Mouse (Mus musculus) spleen, embryonic (tissue): ENCODE data around the gene Apom.

Source experiments
- CTCF ChIA-PET: fragments of 350-600 bp; sonication (Branson Sonifier 250); formaldehyde crosslinking; loops from one replicate; lab custom pipeline; 2022; lab: Charles Lee

The Apom gene

DNA sequence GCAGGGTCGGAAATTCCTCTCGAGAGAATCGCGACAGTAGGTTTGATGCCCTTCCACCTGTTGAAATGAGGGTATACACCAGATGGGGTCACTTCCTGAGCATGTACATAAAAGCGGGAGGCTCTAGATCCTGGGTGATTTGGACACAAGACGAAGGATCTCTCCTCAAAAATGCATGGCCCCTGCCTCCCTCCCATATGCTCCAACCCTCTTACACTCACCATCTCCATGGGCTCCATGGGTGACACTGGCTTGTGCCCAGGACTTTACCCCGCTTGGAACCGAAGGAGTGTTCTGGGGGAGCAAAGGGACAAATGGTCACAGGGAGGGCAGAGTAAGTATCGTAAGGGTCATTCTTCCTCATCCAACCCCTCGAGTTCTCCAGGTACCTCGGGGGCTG lies 29.6 kb upstream of the Apom start:
- CTCF ChIA-PET, result no interaction called here

DNA sequence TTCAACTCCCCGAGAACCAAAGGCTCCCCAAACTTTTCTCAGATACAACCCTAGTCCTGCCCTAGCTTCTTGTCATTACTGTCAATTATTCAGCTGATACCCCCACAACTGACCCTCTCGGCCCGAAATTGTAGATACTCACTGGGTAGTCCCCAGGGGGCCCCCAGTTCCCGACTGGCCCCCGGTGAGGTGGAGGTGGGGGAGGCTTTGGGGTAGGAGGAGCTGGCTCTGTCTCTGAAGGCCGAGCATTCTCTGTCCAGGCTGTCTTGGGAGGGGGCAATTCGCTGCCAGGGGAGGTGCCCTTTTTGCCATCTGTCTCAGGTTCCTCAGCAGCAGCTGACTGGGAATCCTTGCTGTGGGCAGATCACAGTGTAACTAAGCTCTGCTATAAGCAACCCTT lies 27.8 kb upstream of the Apom start:
- CTCF ChIA-PET, result interaction anchor here (0.6 kb wide), 1 partner anchor 54 kb away, joined by 3 read pairs; no protein-coding TSS in a partner anchor

DNA sequence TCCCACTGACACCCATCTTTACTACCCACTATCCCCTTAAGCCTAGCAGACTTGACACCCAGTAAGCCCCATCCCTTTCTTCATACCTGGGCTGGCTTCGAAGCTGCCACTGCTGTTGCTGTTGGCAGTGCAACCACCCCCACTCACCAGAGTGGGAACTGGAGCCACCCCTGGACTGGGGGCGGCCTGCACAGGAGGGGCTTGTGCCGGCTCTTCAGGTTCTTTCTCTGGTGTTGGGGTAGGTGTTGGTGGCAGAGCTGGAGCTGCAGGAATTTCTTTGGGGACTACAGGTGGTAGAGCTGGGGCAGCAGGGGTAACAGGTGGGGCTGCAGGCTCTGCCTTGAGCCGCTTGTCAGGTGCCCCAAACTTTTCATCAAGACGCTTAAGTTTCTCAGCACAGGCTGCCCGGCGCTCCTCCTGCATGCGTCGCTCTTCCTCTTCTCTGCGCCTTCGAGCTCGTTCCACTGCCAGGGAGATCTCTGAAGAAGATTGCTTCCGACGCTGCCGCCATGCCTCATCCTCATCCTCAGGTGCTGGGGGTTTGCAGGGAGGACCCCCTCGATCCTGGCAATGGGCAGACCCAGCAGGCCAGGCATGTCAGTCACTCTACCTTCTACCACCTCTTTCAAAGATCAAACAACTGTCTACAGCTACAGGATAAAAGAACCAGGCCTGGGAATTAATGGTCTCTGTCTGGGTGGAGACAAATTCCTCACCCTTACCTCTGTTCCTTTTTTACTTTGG lies 27.2 kb upstream of the Apom start:
- CTCF ChIA-PET, result no interaction called here

DNA sequence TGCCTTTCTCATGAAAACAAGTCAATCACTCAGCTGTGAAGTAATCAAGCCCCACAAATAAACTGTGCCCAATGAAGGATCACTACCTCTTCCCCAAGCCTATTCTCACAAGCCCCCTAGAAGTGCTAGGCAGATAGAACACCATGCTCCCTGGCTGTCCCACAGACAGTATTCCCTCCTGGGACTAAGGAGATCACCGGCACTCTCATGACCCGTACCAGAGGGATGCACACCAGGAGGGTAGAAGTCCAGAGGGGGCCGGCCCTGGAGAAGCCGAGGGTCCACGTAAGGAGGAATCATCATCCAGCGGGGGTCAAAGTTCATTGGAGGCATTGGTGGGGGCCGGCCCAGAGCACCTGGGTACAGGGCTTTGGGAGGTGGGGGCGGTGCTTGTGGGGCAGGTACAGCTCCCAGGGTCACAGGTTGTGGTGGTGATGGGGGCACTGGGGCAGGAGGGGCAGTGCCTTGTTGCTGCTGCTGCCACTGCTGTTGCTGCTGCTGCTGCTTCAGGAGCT lies 25.9 kb upstream of the Apom start:
- CTCF ChIA-PET, result no interaction called here

DNA sequence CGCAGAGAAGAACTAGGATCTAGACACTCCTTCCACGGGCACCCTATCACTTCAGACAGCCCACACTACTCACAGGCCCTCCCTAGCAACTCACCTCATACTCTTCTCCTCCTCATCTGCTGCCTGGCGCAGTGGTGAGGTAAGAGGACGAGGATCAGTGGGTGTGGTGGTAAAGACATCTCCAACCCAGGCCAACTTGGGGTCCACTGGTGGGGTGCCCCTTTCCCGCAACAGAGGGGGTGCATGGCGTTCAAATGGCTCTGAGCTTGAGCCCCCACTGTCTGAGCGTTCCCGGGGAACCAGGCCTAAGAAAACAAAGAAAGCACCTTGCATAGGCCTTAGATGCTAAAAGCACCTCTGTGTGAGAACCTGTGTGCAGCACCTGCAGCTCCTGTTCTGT lies 25.4 kb upstream of the Apom start:
- CTCF ChIA-PET, result no interaction called here

DNA sequence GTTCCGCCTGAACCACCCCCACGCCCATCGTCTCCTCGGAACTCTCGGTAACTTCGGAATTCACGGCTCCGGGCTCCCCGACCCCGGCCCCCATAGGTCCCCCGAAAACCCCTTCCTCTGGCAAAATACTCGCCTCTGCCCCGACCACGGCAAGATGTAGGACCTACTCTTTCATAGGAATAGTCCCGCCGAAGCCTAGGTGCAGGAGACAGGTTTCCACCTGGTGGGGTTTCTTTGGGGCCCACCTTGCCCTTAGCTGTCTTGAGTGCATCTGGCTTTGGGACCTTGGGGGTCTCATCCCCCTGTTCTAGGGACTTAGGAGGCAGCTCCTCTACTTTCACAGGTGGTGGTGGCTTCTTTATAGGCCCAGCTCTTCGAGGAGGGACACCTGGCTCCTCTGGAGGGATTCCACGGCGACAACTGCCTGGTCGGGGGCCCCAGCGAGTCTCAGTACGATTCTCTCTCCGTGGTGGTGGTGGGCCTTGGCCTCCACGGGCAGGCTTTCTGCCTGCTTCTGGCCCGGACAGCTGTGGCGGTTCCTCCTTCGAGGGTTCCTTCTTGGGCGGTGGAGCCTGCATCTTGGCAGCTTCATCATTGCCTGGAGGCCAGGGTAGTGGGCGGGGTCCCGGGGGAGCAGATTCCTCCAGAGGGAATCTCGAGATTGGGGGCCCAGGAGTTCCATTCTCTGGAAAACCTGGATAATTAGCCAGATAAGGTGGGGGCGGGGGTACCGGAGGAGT lies 24.8 kb upstream of the Apom start:
- CTCF ChIA-PET, result interaction anchor here (0.6 kb wide), 1 partner anchor 208 kb away, joined by 11 read pairs; no protein-coding TSS in a partner anchor

DNA sequence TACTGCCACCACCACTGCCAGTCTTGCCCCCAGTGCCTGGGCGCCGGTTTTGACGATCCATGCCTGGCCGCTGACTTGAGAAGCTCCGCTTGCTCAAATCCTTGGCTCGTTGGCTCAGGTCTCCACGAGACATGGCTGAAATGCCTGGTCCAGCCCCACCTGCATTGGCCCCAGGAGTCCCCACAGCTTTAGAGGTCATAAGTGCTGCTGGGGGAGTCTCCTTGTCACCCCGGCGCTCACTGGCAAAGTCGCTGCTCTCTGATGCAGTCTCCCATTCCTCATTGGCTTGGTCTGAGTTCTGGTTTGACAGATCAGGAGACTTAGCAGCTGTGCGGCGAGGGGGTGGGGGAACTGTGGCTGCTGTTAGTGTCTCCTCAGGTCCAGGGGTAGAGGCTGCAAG lies 23.6 kb upstream of the Apom start:
- CTCF ChIA-PET, result interaction anchor here (0.5 kb wide), 1 partner anchor 80 kb away, joined by 3 read pairs; the partner anchor contains the start of gene Nfkbil1

DNA sequence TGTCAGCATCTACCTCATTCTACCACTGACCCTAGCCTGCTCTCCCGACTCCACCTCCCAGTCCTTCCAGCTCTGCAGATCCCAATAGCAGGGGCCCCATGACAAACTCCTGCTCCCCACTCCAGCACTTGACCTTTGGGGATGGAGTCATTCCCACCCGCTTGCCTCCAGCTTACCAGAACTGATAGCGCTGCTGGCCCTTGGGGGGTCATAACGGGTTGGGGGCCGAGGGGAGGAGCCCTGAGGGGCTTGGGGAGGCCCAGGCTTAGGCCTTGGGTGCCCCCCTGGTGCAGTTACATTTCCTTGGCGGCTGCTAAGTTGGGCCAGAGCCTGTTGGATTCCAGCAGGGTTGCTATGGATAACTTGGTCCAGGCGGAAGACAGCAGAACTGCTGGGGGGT lies 22.8 kb upstream of the Apom start:
- CTCF ChIA-PET, result interaction anchor here (0.6 kb wide), 1 partner anchor 17 kb away, joined by 3 read pairs; no protein-coding TSS in a partner anchor

DNA sequence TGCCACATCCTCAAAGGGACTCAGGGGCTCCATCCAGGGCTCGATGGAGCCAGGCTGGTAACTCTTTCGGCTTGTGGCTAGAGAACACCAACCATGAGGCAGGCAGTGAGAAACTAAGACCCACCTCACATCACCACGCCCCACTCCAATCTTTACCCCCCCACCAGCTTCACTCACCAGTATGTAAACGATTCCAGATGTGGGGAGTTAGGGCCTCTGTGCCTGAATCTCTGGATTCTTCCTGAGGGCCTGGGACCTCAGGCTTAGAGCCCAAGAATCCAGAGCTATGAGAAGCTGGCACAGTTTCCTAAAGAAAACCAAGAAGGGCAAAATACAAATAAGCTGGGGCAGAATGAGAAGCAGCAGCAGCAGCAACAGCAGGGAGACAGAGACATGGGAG lies 22.1 kb upstream of the Apom start:
- CTCF ChIA-PET, result no interaction called here

DNA sequence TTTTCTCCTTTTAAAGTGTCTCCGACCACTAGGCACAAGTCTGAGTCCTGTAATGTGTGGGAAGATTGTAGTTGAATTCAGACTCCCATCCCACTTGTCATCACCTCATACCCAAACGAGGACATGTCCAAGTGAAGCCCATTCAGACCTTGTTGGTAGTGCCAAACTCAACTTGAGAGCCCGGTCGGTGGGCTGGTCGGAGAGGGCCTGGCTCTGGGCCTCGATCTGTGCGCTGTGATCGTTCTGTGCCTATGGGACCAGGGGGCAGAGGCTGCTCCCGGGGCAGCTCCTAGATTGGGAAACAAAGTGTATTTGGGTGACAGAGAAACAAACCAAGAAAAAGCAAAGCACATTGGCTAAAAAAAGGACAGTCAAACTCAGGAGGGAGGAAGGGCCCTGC lies 21.2 kb upstream of the Apom start:
- CTCF ChIA-PET, result interaction anchor here (0.6 kb wide), 1 partner anchor 79 kb away, joined by 7 read pairs; no protein-coding TSS in a partner anchor

DNA sequence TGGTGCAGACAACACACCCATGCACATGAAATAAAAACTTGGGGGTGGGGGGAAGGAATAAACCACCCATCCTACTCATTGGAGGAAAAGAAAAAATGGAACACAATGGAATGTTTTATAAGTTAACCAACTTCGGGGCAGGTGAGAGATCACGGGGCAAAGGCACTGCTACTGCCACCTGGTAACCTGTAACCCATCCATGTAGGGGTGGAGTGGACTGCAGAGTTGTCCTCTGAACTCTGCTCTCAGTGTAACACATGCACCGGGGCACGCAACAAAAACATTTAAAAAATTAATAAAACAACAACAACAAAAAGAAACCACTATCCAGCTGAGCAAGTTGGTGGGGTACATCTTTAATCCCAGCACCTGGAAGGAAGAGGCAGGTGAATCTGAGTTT lies 20.3 kb upstream of the Apom start:
- CTCF ChIA-PET, result no interaction called here

DNA sequence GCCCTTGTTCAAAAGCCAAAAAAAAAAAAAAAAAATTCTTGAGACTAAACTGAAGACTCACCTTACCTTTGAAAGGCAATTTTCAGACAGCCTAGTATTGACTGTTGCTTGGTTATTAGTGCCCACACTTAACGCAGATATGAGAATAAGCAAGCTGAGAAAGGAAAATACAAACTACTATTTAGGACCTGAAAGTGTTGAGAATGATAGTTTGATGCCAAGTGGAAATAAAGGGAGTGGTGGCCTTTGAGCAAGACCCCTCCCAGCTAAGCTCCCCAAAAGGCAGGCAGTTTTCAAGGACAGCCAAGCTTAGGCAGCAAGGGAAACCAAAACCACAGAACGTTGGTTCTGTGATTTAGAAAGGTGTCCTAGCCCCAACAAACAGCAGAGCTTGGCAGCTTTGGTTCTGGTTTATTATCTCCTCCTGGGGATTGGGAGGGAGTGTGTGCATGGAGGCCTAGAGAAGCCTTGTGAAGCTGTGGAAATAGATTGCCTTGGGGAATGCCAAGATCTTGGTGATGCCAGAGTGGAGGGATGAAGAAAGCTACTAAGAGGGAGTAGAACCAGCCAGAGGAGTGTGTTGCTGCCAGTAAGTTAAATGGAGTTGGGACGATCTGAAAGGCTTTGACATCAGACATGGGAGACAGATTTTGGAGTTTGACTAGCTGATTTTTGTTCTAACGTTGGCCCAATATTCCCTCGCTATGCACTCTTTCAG lies 16.2 kb upstream of the Apom start:
- CTCF ChIA-PET, result interaction anchor here (0.7 kb wide), 1 partner anchor 1459 kb away, joined by 5 read pairs; no protein-coding TSS in a partner anchor

DNA sequence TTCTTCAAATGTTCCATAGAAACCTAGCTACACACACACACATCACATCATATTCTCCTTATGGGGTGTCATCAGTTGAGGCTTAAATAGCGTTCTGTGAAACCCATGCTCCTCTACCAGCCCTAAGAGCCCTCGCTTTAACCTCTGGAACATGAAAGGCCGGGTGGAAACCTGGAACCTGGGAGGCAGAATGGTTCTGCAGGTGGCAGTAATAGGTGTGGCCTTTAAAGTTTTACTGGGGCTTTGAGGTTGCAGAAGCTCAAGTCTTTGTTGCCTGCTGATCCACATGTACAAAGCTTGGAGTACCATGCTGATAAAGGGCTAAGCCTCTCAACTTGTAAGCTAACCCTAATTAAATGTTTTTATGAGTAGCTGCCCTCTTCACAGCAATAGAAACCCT lies 15.5 kb upstream of the Apom start:
- CTCF ChIA-PET, result interaction anchor here (0.5 to 0.6 kb wide), 2 partner anchors 30 to 68 kb away, joined by 3 read pairs; no protein-coding TSS in a partner anchor

DNA sequence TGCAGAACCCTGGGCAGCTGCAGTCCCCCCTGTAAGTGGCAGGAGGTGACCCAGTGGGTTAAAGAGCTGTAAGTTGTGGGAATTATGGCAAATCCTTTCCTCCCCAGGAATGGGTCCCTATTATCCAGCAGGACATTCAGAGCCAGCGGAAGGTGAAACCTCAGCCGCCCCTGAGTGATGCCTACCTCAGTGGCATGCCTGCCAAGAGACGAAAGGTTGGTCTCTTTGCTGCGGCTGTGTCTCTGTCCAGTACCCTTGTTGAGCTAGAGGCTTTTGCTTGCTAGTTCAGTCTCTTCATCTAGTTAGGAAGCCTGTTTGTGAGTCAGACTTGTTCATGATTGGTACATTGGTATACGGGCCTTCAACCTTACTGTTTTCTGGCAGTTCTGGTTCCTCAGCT lies 14.3 kb upstream of the Apom start:
- CTCF ChIA-PET, result interaction anchor here (0.6 kb wide), 1 partner anchor 22 kb away, joined by 3 read pairs; no protein-coding TSS in a partner anchor

DNA sequence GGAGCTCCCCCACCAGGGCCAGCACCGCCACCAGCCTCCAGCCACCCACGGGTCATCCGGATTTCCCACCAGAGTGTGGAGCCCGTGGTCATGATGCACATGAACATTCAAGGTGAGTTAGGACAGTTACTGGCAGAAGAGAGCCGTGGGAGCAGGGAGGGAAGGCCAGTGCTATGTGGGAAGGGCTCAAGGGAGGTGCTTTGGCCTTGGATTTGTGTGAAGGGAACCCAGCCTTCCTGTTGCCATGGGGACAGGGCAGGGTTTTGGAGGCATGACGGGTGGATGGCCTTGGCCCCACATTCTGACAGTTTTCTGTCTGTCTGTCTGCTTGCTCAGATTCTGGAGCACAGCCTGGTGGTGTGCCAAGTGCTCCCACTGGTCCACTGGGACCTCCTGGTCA lies 10.1 kb upstream of the Apom start:
- CTCF ChIA-PET, result interaction anchor here (0.7 kb wide), 2 partner anchors 27 to 35 kb away, joined by 3 to 4 read pairs; no protein-coding TSS in a partner anchor

DNA sequence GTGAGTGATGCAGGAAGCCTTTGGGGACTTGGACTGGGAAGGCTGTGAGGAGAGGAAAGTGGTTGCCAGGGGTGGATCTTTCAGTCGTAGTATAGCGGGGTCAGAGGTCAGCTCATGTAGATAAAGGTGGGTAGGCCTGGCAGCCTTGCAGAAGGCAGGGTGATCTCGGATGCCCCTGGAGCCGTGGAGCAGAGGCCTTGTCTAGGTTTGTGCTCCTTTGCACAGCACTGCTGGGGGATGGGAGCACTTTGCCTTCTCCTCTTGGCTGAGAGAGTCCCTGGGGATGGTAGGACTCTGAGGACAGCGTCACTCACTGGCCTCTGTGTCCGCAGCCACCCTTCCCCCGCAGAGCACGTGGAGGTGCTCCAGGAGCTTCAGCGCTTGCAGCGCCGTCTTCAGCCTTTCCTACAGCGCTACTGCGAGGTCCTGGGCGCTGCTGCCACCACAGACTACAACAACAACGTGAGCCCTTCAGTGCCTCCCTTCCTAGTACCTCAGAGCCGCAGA lies 8.7 kb upstream of the Apom start:
- CTCF ChIA-PET, result interaction anchor here (0.6 to 0.7 kb wide), 2 partner anchors 9 to 74 kb away, joined by 3 read pairs; no protein-coding TSS in a partner anchor

DNA sequence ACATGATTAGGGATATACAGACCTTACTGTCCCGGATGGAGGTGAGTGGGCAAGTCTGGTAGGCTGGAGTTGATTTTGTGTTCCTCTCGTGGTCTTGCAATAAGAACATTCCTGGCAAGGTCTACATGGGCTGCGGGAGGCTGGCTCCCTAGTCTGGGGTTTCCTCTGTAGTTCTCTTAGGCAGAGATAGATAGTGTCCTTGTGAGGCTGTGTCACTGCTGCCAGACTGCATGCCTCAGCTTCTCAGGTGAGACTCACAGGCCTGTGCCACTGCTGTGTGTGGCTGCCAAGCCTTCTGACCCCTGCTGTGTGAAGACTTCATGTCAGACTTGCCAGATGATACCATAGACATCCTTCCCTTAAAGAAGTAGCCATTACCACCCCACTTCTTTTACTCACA lies 7.4 kb upstream of the Apom start:
- CTCF ChIA-PET, result no interaction called here

DNA sequence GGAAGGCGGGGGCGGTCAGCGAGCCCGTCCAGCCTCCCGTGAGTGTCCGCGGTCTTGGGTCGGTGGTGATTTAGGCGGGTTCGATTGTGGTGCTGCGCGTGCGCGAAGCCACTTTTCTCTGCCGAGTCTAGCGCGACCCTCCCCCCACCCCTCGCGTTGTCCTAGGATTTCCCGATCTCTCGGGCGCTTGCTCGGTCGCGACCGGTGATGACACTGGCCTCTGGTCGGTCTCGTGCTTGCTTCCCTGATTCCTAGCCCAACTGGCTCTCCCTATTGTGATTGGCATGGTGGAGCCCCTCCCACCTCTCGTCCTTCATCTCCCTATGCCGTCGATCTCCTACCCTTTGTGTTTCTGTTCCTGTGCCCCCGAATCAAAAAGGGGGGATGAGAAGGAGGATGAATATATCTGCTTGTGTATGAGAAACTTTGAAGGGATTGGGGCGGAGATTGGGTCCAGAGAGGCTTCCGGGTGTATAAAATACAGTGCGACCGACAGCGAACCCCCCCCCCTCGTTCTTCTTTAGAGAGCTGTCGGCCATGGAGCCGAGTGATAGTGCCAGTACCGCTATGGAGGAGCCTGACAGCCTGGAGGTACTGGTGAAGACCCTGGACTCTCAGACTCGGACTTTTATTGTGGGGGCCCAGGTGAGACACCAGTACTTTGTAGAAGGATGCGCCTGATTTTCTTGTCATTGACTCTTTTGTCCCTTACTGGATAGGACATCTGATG lies 3.9 kb upstream of the Apom start:
- CTCF ChIA-PET, result interaction anchor here (0.6 to 0.7 kb wide), 2 partner anchors 136 to 179 kb away, joined by 4 read pairs; no protein-coding TSS in a partner anchor

DNA sequence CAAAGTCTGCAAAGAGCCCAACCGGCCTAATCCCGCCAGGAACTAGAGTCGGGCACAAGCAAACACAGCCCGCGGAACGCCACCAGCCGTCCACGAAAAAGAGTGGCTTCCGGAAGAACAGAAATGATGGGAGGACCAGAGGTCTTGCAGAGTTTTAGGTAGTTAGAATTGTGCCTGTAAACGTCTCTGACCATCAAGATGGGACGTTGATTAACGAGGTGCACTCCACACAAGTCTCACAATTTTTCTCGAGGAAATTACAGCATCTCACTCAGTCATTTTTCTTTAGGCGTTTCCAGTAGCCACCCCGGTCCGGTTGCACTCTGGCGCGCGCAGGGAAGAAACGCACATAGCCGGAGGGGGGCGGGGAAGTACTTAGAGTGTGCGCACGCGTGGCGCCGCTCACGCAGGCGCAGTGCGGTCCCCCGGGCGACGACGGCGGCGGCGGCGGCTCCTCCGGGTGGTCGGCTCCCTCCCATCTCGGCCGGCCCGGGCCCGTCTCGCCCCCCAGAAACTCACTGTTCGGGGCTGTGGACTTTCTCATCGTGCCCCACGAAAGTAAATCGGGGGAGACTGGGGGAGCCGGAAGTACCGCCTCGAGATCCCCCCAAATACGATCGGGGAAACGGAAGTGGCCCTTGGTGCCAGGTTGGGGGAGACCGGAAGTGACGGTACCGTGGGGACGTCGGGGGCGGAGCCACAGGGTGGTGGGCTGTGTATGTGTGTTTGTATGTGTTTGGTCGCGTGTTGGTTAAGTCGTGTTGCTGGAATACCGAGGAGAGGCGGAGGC lies 3.1 kb upstream of the Apom start, which contains the start of gene Bag6:
TSS of gene Bag6 (plus strand) at position 378 of the 790 bp plus-strand sequence.
- CTCF ChIA-PET, result interaction anchor here (1.6 kb wide), 1 partner anchor 10 kb away, joined by 3 read pairs; no protein-coding TSS in a partner anchor
